Mouse (Mus musculus): ENCODE measurements around the gene Efcab9.

DNA sequence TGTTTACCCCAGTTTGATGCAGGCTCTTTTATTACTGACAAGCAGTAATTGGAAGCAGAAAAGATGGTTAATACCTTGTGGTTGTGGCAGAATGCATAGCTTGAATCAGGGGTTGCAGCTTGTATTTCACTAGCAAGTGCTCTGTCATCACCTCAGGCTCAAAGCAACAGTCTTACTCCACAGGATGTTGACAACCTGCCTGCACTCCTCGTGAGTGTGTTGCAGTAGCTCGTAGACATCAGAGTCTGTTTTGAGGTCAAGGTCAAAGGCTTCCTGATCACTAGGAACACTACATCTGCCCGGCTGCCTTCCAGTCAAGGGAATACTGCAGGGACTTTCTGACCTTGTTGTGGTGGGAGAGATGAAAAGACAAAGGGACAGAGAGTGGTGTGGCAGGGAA lies 45.3 kb downstream of the Efcab9 start:
- TF ChIP-seq CTCF (IDR thresholded peaks at IDR 0.05 in 2 of 3, conservative IDR thresholded peaks at IDR 0.05 in 1 of 3; ENCODE audit: control insufficient read depth in 1 of 3, insufficient read depth in 1 of 3, low read depth in 2 of 3, low read length in 3 of 3, poor library complexity in 1 of 3, severe bottlenecking in 1 of 3) (no peak), POLR2A (IDR thresholded peaks at IDR 0.05; ENCODE audit: control insufficient read depth in 1 of 2, insufficient read depth in 1 of 2, low read depth in 1 of 2, low read length in 2 of 2, poor library complexity in 1 of 2) (no peak), CHD1 (IDR thresholded peaks at IDR 0.05; ENCODE audit: low read depth, low read length) (no peak), MEF2A (IDR thresholded peaks at IDR 0.05; ENCODE audit: extremely low read depth, insufficient replicate concordance, low read depth, low read length, poor library complexity, severe bottlenecking) (no peak), EP300 (IDR thresholded peaks at IDR 0.05; ENCODE audit: low read depth in 1 of 2, low read length in 2 of 2) (no peak), UBTF (IDR thresholded peaks at IDR 0.05; ENCODE audit: borderline replicate concordance, insufficient read depth, low read depth, low read length) (no peak), ZMIZ1 (IDR thresholded peaks at IDR 0.05; ENCODE audit: low read depth, low read length) (no peak), NRF1 (IDR thresholded peaks at IDR 0.05; ENCODE audit: insufficient read depth, low read depth, low read length, poor library complexity, severe bottlenecking) (no peak), ZNF384 (IDR thresholded peaks at IDR 0.05; ENCODE audit: low read depth, low read length) (no peak)

Data from MEL (cell line).